Mouse (Mus musculus) bone marrow macrophage, adult 2 months (primary cell): ENCODE results near the gene Supt5.

Experiments
- CTCF ChIP-seq: IDR thresholded peaks from 2 replicates; pipeline ENCODE4 v1.5.1; 2012; ENCODE audit warnings: low read depth, mild to moderate bottlenecking, low read length, moderate library complexity
- POLR2A ChIP-seq: IDR thresholded peaks from 2 replicates; pipeline ENCODE4 v1.6.1; 2012; ENCODE audit warnings: mild to moderate bottlenecking, low read depth, low read length, borderline replicate concordance

DNA sequence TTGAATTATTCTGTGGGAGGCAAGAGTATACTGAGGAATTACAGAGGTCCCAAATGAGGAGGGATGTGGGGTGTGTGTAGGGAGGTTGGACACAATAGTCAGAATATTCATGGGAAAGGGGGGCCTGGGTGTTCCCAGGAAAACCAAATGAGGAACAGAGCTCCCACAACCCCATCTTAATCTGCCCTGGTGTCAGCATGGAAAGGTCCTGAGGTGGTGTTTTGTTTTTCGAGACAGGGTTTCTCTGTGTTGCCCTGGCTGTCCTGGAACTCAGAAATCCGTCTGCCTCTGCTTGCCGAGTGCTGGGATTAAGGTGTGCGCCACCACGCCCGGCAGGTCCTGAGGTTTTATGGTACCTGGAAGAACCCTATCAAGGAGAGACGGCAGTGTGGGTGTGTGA lies 19.9 kb upstream of the Supt5 start:
- TF ChIP-seq CTCF (no peak), POLR2A (no peak)
